Mouse (Mus musculus): ENCODE results near the gene Ccdc34. TPM values are rescaled to one million over a fixed set of nuclear protein-coding genes. Genes with fewer than 3 reads are reported as not detected.

Gene Ccdc34
- polyA plus RNA-seq, 1 experiment: 11.0 TPM

DNA sequence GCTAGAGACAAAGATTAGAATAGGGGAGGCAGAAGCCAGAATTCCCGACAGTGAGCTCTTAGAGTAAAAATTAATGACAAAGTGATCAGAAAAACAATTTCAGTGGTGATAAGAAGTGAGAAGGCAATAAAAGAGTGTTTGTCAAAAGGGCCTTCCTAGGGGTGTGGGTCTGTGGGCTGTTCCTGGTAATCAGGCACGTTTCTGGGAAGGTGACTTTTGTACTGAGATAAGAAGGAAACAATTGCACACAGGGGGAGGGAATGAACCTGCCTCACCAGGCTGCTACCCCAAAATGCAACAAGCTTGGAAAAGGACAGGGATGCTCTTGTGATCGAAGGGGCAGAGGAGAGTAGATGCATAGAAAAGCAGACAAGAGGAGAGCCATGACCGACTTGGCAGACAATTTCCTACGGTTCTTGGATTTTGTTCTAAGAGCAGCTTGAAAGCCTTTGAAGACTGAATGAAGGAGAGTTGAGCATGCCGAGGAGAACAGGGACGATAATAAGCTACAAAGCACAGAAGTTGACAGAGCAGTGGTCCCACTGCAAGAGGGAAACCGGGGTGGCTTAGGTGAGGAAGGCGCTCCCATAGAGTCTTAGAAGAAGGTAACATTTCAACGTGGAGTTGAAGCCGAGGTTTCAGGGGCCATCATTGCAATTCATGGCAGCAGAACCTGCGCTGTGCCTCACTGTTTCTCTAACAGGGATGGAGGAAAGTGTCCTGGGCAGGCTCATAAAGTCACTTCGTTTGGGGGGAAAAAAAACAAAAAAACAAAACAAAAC is 185.3 kb downstream of the Ccdc34 start:
- H3ac ChIP-seq (ENCODE audit: control insufficient read depth, insufficient read length): no peak overlapping the region
- H3K36me3 ChIP-seq (ENCODE audit: control insufficient read depth, insufficient read depth): no peaks in the 10 kb centered on the region
- TF ChIP-seq MAX (IDR thresholded peaks at IDR 0.05; ENCODE audit: low read depth) (no peak), REST (IDR thresholded peaks at IDR 0.05; ENCODE audit: insufficient read depth, insufficient read length) (no peak), TCF12 (IDR thresholded peaks at IDR 0.05; ENCODE audit: insufficient read depth, poor library complexity, severe bottlenecking) (no peak), SRF (IDR thresholded peaks at IDR 0.05; ENCODE audit: control insufficient read depth, insufficient read length, low read depth) (no peak), POLR2A (IDR thresholded peaks at IDR 0.05; ENCODE audit: insufficient read length, low read depth) (no peak), MYOD1 (IDR thresholded peaks at IDR 0.05; ENCODE audit: control insufficient read depth in 1 of 3, insufficient read length in 2 of 3, low read depth in 2 of 3) (no peak), USF1 (IDR thresholded peaks at IDR 0.05; ENCODE audit: low read depth) (no peak), TCF3 (IDR thresholded peaks at IDR 0.05; ENCODE audit: insufficient read length, low read depth) (no peak), CEBPB (IDR thresholded peaks at IDR 0.05; ENCODE audit: insufficient read depth, poor library complexity, severe bottlenecking) (no peak), POLR2AphosphoS2 (IDR thresholded peaks at IDR 0.05; ENCODE audit: insufficient read length, low read depth) (no peak), E2F4 (IDR thresholded peaks at IDR 0.05; ENCODE audit: insufficient read depth) (no peak), MYOG (IDR thresholded peaks at IDR 0.05; ENCODE audit: control insufficient read depth in 1 of 3, insufficient read depth in 1 of 3, insufficient read length in 2 of 3, low read depth in 2 of 3) (no peak)

GRCm38 (mm10) chr2:110204169-110204568 is 186.6 kb downstream of the Ccdc34 start:
- Histone ChIP-seq H3K4me2 (ENCODE audit: low read depth) (no peak overlapping the region), H3K36me3 (ENCODE audit: control insufficient read depth, insufficient read depth) (no peaks in the 10 kb centered on the region), H3K4me3 (no peak overlapping the region), H3ac (ENCODE audit: control insufficient read depth, insufficient read length) (no peak overlapping the region), H3K27me3 (ENCODE audit: control insufficient read depth, insufficient read depth, insufficient read length) (no peaks in the 10 kb centered on the region), H3K79me2 (ENCODE audit: control insufficient read depth, insufficient read depth) (no peaks in the 10 kb centered on the region)
- TF ChIP-seq SRF (IDR thresholded peaks at IDR 0.05; ENCODE audit: control insufficient read depth, insufficient read length, low read depth) (no peak), CEBPB (IDR thresholded peaks at IDR 0.05; ENCODE audit: insufficient read depth, poor library complexity, severe bottlenecking) (no peak), USF1 (IDR thresholded peaks at IDR 0.05; ENCODE audit: low read depth) (no peak), POLR2A (IDR thresholded peaks at IDR 0.05; ENCODE audit: insufficient read length, low read depth) (no peak), TCF3 (IDR thresholded peaks at IDR 0.05; ENCODE audit: insufficient read length, low read depth) (no peak), POLR2AphosphoS2 (IDR thresholded peaks at IDR 0.05; ENCODE audit: insufficient read length, low read depth) (no peak), TCF12 (IDR thresholded peaks at IDR 0.05; ENCODE audit: insufficient read depth, poor library complexity, severe bottlenecking) (no peak), REST (IDR thresholded peaks at IDR 0.05; ENCODE audit: insufficient read depth, insufficient read length) (no peak)

More for the DNA sequence above, 185.3 kb downstream of the Ccdc34 start:
- H3K27me3 ChIP-seq (ENCODE audit: control insufficient read depth, insufficient read depth, insufficient read length): no peaks in the 10 kb centered on the region
- H3K4me2 ChIP-seq (ENCODE audit: low read depth): no peak overlapping the region
- H3K79me2 ChIP-seq (ENCODE audit: control insufficient read depth, insufficient read depth): no peaks in the 10 kb centered on the region
- no peak overlapping the region for H3K4me3 ChIP-seq

DNA sequence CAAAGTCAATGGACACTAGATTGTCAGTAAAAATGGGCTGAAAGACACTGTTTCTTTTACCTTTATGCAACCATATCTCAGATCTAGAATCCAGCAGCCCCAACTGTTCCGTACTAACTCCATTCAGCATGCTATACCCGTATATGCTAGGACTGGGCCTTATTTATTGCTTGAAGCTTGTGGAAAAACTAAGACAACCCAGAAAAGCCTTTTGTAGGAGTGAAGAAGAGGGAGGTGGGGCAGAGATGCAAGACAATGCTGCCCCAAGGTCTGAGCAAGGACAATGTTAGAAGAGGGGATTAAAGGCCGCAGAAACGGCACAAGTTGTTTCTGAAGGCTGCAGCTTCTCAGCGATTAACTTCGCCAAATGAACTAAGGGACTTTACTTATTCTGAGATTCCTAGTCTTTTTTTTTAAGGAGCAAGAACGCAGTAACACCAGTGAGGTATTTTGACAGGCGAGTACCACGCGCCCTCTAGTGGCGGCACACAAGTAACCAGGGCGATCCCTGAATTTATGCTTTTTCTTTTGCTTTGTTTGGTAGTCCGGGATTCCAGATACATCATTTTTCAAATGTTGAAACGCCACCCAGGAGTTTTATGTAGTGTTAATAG is 187.2 kb downstream of the Ccdc34 start:
- Histone ChIP-seq H3K4me2 (ENCODE audit: low read depth) (peak overlapping the region; percentile 61), H3K36me3 (ENCODE audit: control insufficient read depth, insufficient read depth) (no peaks in the 10 kb centered on the region), H3K4me3 (no peak overlapping the region), H3K27me3 (ENCODE audit: control insufficient read depth, insufficient read depth, insufficient read length) (no peaks in the 10 kb centered on the region), H3K79me2 (ENCODE audit: control insufficient read depth, insufficient read depth) (no peaks in the 10 kb centered on the region), H3ac (ENCODE audit: control insufficient read depth, insufficient read length) (no peak overlapping the region)
- TF ChIP-seq SRF (IDR thresholded peaks at IDR 0.05; ENCODE audit: control insufficient read depth, insufficient read length, low read depth) (no peak), E2F4 (IDR thresholded peaks at IDR 0.05; ENCODE audit: insufficient read depth) (no peak), MAX (IDR thresholded peaks at IDR 0.05; ENCODE audit: low read depth) (no peak), TCF3 (IDR thresholded peaks at IDR 0.05; ENCODE audit: insufficient read length, low read depth) (no peak), MYOG (IDR thresholded peaks at IDR 0.05; ENCODE audit: control insufficient read depth in 1 of 3, insufficient read depth in 1 of 3, insufficient read length in 2 of 3, low read depth in 2 of 3) (no peak), TCF12 (IDR thresholded peaks at IDR 0.05; ENCODE audit: insufficient read depth, poor library complexity, severe bottlenecking) (no peak), USF1 (IDR thresholded peaks at IDR 0.05; ENCODE audit: low read depth) (no peak)

- Histone ChIP-seq H3K4me2 (ENCODE audit: low read depth) (no peak overlapping the region), H3K36me3 (ENCODE audit: control insufficient read depth, insufficient read depth) (no peaks in the 10 kb centered on the region), H3ac (ENCODE audit: control insufficient read depth, insufficient read length) (no peak overlapping the region), H3K79me2 (ENCODE audit: control insufficient read depth, insufficient read depth) (no peaks in the 10 kb centered on the region), H3K4me3 (no peak overlapping the region), H3K27me3 (ENCODE audit: control insufficient read depth, insufficient read depth, insufficient read length) (no peaks in the 10 kb centered on the region)
- TF ChIP-seq E2F4 (IDR thresholded peaks at IDR 0.05; ENCODE audit: insufficient read depth) (no peak), POLR2AphosphoS2 (IDR thresholded peaks at IDR 0.05; ENCODE audit: insufficient read length, low read depth) (no peak), TCF12 (IDR thresholded peaks at IDR 0.05; ENCODE audit: insufficient read depth, poor library complexity, severe bottlenecking) (no peak), SRF (IDR thresholded peaks at IDR 0.05; ENCODE audit: control insufficient read depth, insufficient read length, low read depth) (no peak)
Observed at GRCm38 (mm10) chr2:110210508-110211496, 193.2 kb downstream of the Ccdc34 start.

Measured in myocyte (in vitro differentiated cells).